Mouse (Mus musculus) inflammation-experienced regulatory T-cells, adult 6 months (primary cell): ENCODE measurements around the gene Rin3. TPM values are rescaled to one million over a fixed set of nuclear protein-coding genes. Genes with fewer than 3 reads are reported as not detected.
"Not testable (repeated sequence)": the region's sequence is repeated elsewhere in the genome, so short reads cannot be mapped to it uniquely, and the experiment has no call there.

Experiments used
- ATAC-seq: one replicate; pipeline ENCODE4 v1.8.0; 2017
- polyA plus RNA-seq, 3 experiments: library from polyadenylated mRNA; unstranded; fragments of 100-300 nt; shearing (Covaris generic); gene quantifications; one replicate each; pipeline ENCODE4 v1.2.1; 2017

The Rin3 gene
- polyA plus RNA-seq, result 10 to 100 TPM; 45.7 to 59.8 (median 53.3) TPM

- ATAC-seq, result peak; percentile 71
Measured at GRCm38 (mm10) chr12:102282763-102283482, at the start of gene Rin3. TSS of gene Rin3 (plus strand) at chr12:102283048.

- ATAC-seq, result no peak
Measured at GRCm38 (mm10) chr12:102235551-102235950, 47.3 kb upstream of the Rin3 start.

- ATAC-seq, result no peak
Measured at GRCm38 (mm10) chr12:102236317-102236716, 46.5 kb upstream of the Rin3 start.

- no peak for ATAC-seq
Measured at GRCm38 (mm10) chr12:102242076-102242722, 40.6 kb upstream of the Rin3 start.

GRCm38 (mm10) chr12:102243915-102244314 is 38.9 kb upstream of the Rin3 start:
- no peak for ATAC-seq

- ATAC-seq, result no peak
Measured at GRCm38 (mm10) chr12:102246226-102246625, 36.6 kb upstream of the Rin3 start.

GRCm38 (mm10) chr12:102248104-102248503 is 34.7 kb upstream of the Rin3 start:
- no peak for ATAC-seq

- ATAC-seq, result no peak
Measured at GRCm38 (mm10) chr12:102250316-102250715, 32.5 kb upstream of the Rin3 start.

- ATAC-seq, result no peak
Measured at GRCm38 (mm10) chr12:102251070-102251469, 31.8 kb upstream of the Rin3 start.

GRCm38 (mm10) chr12:102251985-102252384 is 30.9 kb upstream of the Rin3 start:
- no peak for ATAC-seq

GRCm38 (mm10) chr12:102252525-102252924 is 30.3 kb upstream of the Rin3 start:
- ATAC-seq, result no peak

- no peak for ATAC-seq
Measured at GRCm38 (mm10) chr12:102255012-102255411, 27.8 kb upstream of the Rin3 start.

- no peak for ATAC-seq
Measured at GRCm38 (mm10) chr12:102258522-102259112, 24.2 kb upstream of the Rin3 start.

GRCm38 (mm10) chr12:102261933-102262396 is 20.9 kb upstream of the Rin3 start:
- ATAC-seq, result no peak

GRCm38 (mm10) chr12:102262809-102263208 is 20.0 kb upstream of the Rin3 start:
- no peak for ATAC-seq

GRCm38 (mm10) chr12:102263249-102263648 is 19.6 kb upstream of the Rin3 start:
- ATAC-seq, result no peak

GRCm38 (mm10) chr12:102266433-102266832 is 16.4 kb upstream of the Rin3 start:
- no peak for ATAC-seq

- ATAC-seq, result no peak
Measured at GRCm38 (mm10) chr12:102269144-102269543, 13.7 kb upstream of the Rin3 start.

- ATAC-seq, result no peak
Measured at GRCm38 (mm10) chr12:102270776-102271405, 12.0 kb upstream of the Rin3 start.

- no peak for ATAC-seq
Measured at GRCm38 (mm10) chr12:102271447-102271846, 11.4 kb upstream of the Rin3 start.

- ATAC-seq, result no peak
Measured at GRCm38 (mm10) chr12:102275833-102276443, 6.9 kb upstream of the Rin3 start.

GRCm38 (mm10) chr12:102280290-102280689 is 2.6 kb upstream of the Rin3 start:
- not testable (repeated sequence) for ATAC-seq
